Mouse (Mus musculus) thymus, adult 2 months (tissue): ENCODE results near the gene Nfkbiz.

ENCODE experiments used
- CTCF ChIP-seq: fragments of 200-500 bp; IDR thresholded peaks from 2 replicates; pipeline ENCODE4 v1.5.1; 2012; ENCODE audit warnings: mild to moderate bottlenecking, control low read depth, low read length, moderate library complexity, borderline replicate concordance; ENCODE audit not compliant: control insufficient read depth, poor library complexity, insufficient read depth; ENCODE audit errors: extremely low read depth
- POLR2A ChIP-seq: fragments of 200-500 bp; IDR thresholded peaks from 2 replicates; pipeline ENCODE4 v1.6.1; 2012; ENCODE audit warnings: mild to moderate bottlenecking, low read length, control low read depth, moderate library complexity; ENCODE audit not compliant: control insufficient read depth, poor library complexity, insufficient read depth; ENCODE audit errors: extremely low read depth

- no peak for TF ChIP-seq CTCF
- TF ChIP-seq POLR2A = no peak
Measured at GRCm38 (mm10) chr16:55807505-55807932, 31.2 kb downstream of the Nfkbiz start.
